Mouse (Mus musculus): Measurements from ENCODE around the gene Hnrnpm. TPM values are rescaled to one million over a fixed set of nuclear protein-coding genes. Genes with fewer than 3 reads are reported as not detected.

Hnrnpm gene
- polyA plus RNA-seq, 1 experiment from 2014 or later, result 91.9 TPM

DNA sequence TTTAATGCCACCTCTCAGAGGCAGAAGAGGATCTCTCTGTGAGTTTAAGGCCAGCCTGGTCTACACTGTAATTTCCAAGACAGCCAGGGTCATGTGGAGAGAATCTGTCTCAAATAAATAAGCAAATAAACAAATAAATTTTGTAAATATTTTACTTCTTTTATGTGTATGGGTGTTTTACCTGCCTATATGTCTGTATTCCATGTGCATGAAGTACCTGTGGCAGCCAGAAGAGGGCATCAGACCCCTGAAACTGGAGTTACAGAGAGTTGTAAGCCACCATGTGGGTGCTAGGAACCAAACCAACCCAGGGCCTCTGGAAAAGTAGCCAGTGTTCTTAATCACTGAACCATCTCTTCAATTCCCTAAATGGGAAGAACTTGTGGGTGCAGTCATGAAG, 89.4 kb downstream of the Hnrnpm start:
- ATAC-seq, result no peak
- Histone ChIP-seq H3K9me3 (ENCODE audit: low read length) (peaks cover 3% of the 10 kb centered on the region; the same call in 1 of the 2 replicates), H3K4me3 (ENCODE audit: low read depth, low read length) (no peak overlapping the region)

More for the DNA sequence above, 89.4 kb downstream of the Hnrnpm start:
- H3K4me2 ChIP-seq (ENCODE audit: low read depth, low read length), result no peak overlapping the region
- no peak overlapping the region for H3K9ac ChIP-seq (replicated peaks)
- no peak overlapping the region for H3K27ac ChIP-seq (ENCODE audit: low read depth)
- no peaks in the 10 kb centered on the region for H3K4me1 ChIP-seq (ENCODE audit: insufficient read depth)
- H3K27me3 ChIP-seq (ENCODE audit: insufficient read depth, low read length), result no peaks in the 10 kb centered on the region
- no peak for TF ChIP-seq EP300 (IDR thresholded peaks at IDR 0.05; ENCODE audit: low read depth)
- peak; percentile 49 for TF ChIP-seq CTCF (IDR thresholded peaks at IDR 0.05; ENCODE audit: low read depth)
- H3K36me3 ChIP-seq (replicated peaks; ENCODE audit: insufficient read depth, low read length), result no peaks in the 10 kb centered on the region
- DNase-seq, result no peak

Other genes starting within 250 kb of the Hnrnpm start
- 3.2 and 3.5 TPM in 2 replicates for gene Adamts10, start 162.7 kb downstream of the Hnrnpm start, polyA plus RNA-seq (2015; fragmentation: Nextera tagmentation; extraction: Ambion mirVana)
- 7.1 and 9.5 TPM in 2 replicates for gene Myo1f, start 131.2 kb downstream of the Hnrnpm start, polyA plus RNA-seq (2015; fragmentation: Nextera tagmentation; extraction: Ambion mirVana)
- gene Zfp414, start 57.8 kb downstream of the Hnrnpm start, polyA plus RNA-seq (2015; fragmentation: Nextera tagmentation; extraction: Ambion mirVana), result 13.7 and 14.3 TPM in 2 replicates
- 5.7 TPM in 2 replicates for gene Pram1, start 48.8 kb downstream of the Hnrnpm start, polyA plus RNA-seq (2015; fragmentation: Nextera tagmentation; extraction: Ambion mirVana)
- gene March2, start 31.8 kb upstream of the Hnrnpm start, polyA plus RNA-seq (2015; fragmentation: Nextera tagmentation; extraction: Ambion mirVana), result 137 and 144 TPM in 2 replicates
- 80.4 and 88.9 TPM in 2 replicates for gene Rab11b, start 73.7 kb upstream of the Hnrnpm start, polyA plus RNA-seq (2015; fragmentation: Nextera tagmentation; extraction: Ambion mirVana)
- gene Angptl4, start 95.0 kb upstream of the Hnrnpm start, polyA plus RNA-seq (2015; fragmentation: Nextera tagmentation; extraction: Ambion mirVana), result 64.4 and 93.5 TPM in 2 replicates
- gene Kank3, start 123.7 kb upstream of the Hnrnpm start, polyA plus RNA-seq (2015; fragmentation: Nextera tagmentation; extraction: Ambion mirVana), result 9.4 and 10.6 TPM in 2 replicates
- 699 and 710 TPM in 2 replicates for gene Rps28, start 137.7 kb upstream of the Hnrnpm start, polyA plus RNA-seq (2015; fragmentation: Nextera tagmentation; extraction: Ambion mirVana)
- gene Ndufa7, start 137.7 kb upstream of the Hnrnpm start, polyA plus RNA-seq (2015; fragmentation: Nextera tagmentation; extraction: Ambion mirVana), result 379 and 389 TPM in 2 replicates
- 16.6 and 17.4 TPM in 2 replicates for gene Cd320, start 156.2 kb upstream of the Hnrnpm start, polyA plus RNA-seq (2015; fragmentation: Nextera tagmentation; extraction: Ambion mirVana)
- not detected in 2 replicates for gene Gm7029, start 187.0 kb upstream of the Hnrnpm start, polyA plus RNA-seq (2015; fragmentation: Nextera tagmentation; extraction: Ambion mirVana)
- 2.6 and 3.6 TPM in 2 replicates for gene Kifc1, start 203.8 kb upstream of the Hnrnpm start, polyA plus RNA-seq (2015; fragmentation: Nextera tagmentation; extraction: Ambion mirVana)
- gene Platr17, start 218.3 kb upstream of the Hnrnpm start, polyA plus RNA-seq (2015; fragmentation: Nextera tagmentation; extraction: Ambion mirVana), result 0.41 and 0.54 TPM in 2 replicates
- gene Daxx, start 222.6 kb upstream of the Hnrnpm start, polyA plus RNA-seq (2015; fragmentation: Nextera tagmentation; extraction: Ambion mirVana), result 12.6 and 13.0 TPM in 2 replicates
- 47.0 and 47.9 TPM in 2 replicates for gene Tapbp, start 229.0 kb upstream of the Hnrnpm start, polyA plus RNA-seq (2015; fragmentation: Nextera tagmentation; extraction: Ambion mirVana)
- gene Zbtb22, start 229.0 kb upstream of the Hnrnpm start, polyA plus RNA-seq (2015; fragmentation: Nextera tagmentation; extraction: Ambion mirVana), result 7.1 and 7.9 TPM in 2 replicates
- gene Rgl2, start 242.7 kb upstream of the Hnrnpm start, polyA plus RNA-seq (2015; fragmentation: Nextera tagmentation; extraction: Ambion mirVana), result 6.8 and 7.4 TPM in 2 replicates

All from liver, postnatal 0 days (tissue).